Mouse (Mus musculus) forelimb bud, embryonic 11.5 days (tissue): ENCODE measurements around the gene Ush2a.

Experiments
- DNase-seq: peaks from one replicate; pipeline ENCODE4 v3.0.0-alpha.2; 2012; ENCODE audit warnings: low read depth, low spot score

The Ush2a gene

GRCm38 (mm10) chr1:188878531-188879055, 616.8 kb downstream of the Ush2a start:
- DNase-seq: no peak

DNA sequence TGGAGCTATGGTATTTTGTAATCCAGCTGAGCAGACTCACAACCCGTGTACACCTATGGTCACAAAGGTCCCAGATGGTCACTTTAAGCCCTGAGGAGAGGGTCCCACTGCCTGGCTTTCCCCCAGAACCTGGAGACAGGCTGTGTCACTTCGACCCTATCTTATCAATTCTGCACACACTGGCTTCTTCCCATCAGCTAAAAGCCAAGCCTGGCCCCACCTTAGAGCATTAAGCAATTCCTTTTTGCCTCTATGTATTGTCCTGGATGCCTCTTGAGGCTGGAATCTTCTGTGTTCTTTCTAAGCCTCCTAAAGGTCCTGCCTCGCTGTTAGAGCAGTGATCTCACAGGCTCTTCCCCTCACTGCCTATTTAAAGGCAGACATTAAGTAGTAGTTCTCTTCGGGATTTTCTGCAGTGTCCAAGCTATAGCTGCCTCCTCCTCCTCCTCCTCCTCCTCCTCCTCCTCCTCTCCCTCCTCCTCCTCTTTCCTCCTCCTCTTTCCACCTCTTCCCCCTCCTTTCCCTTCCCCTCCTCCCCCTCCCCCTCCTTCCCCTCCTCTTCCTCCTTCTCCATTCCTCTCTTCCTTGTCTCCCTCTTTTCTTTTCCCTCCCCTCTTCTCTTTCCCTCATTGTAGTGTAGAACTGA, 635.2 kb downstream of the Ush2a start:
- DNase-seq: no peak

GRCm38 (mm10) chr1:188904091-188904490, 642.3 kb downstream of the Ush2a start:
- DNase-seq: no peak

DNA sequence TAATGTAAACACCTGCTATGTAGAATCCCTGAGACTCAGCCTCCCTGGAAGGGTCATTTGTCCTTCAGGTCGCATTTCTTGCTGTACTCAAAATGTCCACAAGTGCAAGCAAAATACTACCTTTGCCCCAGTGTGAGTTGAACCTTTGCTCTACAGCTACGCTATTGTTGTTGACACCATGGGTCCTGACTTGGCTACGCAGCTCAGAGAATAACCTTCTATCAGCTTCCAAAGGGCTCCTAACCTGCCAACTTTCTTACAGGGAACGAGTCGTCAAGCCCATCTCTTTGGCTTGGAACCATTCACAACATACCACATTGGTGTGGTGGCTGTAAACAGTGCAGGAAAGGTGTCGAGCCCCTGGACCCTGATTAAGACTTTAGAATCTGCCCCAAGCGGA, 644.4 kb downstream of the Ush2a start:
- no peak for DNase-seq

DNA sequence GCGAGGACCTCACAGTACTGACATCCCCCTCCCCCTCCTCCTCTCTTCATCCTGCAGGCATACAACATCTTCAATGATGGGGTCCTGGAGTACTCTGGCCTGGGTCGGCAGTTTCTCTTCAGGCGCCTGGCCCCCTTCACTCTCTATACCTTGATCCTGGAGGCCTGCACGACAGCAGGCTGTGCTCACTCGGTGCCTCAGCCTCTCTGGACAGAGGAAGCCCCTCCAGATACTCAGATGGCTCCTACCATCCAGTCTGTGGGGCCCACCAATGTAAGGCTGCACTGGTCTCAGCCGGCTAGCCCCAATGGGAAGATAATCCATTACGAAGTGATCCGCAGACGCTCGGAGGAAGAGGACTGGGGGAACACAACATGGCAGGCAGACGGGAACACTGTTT, 648.8 kb downstream of the Ush2a start:
- no peak for DNase-seq

DNA sequence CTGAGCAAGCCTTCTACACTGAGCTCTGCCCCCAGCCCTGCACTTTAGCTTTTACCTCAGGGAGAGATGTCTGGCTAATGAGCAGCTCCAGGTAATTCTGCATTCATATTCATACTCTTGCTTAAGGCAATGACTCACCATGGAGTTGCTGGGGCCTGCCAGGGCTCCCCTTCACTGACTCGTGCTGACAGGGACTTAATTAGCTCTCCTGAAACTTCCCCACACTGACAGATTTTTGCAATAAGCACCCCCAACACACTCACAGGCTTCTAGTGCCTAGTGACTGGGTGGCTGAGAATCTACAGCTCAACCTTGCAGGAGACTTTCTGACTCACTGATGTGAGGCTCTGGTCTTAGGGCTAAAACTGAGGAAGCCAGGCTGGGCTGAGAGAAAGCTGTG, 658.1 kb downstream of the Ush2a start:
- no peak for DNase-seq

DNA sequence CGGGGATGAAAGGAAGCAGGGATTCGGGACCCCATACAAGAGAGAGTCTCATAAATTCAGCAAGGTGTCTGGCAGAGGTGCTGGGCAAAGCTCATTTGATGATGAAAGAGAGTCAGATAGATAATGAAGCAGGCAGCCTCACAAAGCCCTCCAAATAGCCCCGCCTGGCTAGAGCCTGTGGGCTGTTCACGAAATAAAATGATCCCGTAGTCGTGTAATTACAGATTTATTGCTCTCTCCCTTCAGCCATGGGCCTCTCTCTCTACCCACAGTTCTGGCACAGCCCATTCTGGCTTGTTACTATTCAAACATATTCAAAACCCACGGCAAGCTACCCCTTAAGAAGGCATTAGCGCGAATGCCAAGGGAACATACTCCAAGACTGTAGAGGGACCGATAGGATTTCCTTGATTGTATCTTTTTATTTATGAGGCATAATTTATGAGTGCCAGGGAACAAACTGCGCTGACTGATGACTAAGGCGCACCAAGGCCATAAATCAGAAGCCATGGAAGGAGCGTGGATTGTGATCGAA, 675.5 kb downstream of the Ush2a start:
- DNase-seq: no peak

DNA sequence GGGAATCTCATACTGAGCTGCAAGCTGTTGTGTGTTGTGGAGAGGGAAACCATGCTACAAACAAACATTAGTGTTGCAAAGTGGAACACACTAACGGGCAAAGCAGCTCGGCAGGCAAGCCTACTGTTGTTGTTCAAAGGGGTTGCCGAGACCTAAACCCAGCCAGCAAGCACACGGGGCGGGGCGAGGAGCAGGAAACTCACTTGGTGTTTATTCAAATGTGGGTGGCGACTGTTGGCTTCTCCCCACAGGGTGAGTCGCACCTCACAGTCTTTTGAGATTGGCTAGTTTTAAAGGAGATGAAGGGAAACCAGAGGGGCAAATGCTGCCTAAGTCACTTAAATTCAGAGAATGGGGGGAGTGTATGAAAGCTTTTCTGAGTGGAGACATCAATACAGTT, 683.5 kb downstream of the Ush2a start:
- DNase-seq: no peak

GRCm38 (mm10) chr1:188946849-188947248, 685.0 kb downstream of the Ush2a start:
- no peak for DNase-seq

DNA sequence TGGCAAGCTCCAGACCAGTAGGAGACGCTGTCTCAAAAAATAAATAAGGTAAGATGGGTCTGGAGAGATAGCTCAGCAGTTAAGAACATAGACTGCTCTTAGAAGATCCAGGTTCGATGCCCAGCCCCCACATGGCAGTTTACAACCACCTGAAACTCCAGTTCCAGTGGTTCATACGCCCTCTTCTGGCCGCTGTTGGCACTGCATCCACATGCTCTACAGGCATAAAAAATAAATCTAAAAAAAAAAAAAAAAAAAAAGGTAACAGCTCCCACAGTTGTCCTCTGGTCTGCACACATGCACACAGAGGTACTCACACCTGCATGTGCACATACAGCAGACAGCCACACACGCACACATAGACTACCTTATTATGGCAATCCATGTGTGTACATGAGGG, 686.0 kb downstream of the Ush2a start:
- no peak for DNase-seq

GRCm38 (mm10) chr1:188948276-188948675, 686.5 kb downstream of the Ush2a start:
- DNase-seq: no peak

DNA sequence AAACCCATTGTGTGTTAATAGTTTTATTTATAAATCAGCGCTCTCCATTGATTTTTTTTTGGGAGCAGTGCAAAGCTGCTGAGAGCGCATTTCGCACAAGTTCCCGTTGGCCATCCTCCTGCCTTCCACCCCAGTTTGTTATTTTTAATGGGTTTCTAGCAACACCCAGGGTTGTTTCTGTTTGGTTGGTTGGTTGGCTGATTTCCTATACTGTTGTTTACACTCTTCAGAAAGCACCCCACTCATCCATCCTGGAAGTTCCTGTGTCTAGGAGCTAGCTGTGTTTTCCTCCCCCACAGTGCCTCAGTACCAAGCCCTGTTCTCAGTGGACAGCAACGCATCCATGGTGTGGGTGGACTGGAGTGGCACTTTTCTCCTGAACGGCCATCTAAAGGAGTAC, 689.3 kb downstream of the Ush2a start:
- DNase-seq: no peak

- no peak for DNase-seq
These were observed 690.7 kb downstream of the Ush2a start for GRCm38 (mm10) chr1:188952501-188952900.

DNA sequence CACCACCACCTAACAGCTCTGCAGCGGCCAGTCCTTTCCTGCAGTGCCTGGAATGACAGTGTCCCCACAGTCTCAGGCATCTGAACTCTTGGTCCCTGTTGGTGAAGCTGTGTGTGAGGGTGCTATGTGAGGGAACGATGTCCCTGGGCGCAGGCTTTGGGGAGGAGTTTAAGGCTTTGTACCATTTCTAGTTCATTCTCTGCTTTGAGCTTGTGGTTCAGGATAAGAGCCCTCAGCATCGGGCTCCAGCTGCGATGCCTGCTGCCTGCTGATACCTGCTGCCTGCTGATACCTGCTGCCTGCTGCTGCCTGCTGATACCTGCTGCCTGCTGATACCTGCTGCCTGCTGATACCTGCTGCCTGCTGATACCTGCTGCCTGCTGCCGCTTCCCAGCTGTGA, 711.3 kb downstream of the Ush2a start:
- no peak for DNase-seq

- DNase-seq: no peak
These were observed 712.1 kb downstream of the Ush2a start for GRCm38 (mm10) chr1:188973926-188974325.

DNA sequence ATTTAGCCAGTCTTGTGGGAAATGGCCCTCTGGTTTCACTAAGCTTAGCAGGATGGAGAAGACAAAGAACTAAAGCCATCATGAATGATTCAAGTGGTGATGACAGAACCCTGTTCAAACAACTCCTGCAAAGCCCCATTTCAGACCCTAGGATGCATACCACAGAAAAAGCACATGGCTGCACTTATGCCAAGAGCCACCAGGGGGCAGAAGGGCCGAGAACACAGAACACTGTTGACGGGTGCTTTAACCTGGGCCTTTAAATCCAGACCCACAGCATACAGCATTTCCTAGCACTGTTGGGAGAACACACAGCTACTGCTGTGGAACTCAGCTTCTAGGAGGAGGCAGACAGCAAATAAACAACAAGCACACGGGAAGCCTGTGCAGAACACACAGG, 718.2 kb downstream of the Ush2a start:
- DNase-seq: peak; percentile 63

DNA sequence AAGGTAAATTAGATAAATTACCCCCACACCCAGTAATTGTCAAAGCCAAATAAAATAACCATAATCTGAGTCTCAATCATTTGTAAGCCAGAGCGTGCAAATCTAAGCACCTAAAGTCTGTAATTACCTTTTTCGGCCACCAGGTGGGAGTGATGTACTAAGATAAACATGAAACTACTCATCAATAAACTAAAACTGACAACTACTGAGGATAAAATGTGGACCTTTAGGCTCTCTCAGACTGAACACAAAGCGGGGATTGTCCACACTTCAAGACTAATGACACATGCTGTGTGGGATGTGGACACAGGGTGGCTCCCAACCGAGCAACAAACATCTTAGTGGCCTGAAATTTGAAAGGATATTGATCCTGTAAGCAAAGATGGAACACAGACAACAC, 731.4 kb downstream of the Ush2a start:
- DNase-seq: peak; percentile 44

GRCm38 (mm10) chr1:188997921-188998320, 736.1 kb downstream of the Ush2a start:
- no peak for DNase-seq

- DNase-seq: no peak
These were observed 738.2 kb downstream of the Ush2a start for GRCm38 (mm10) chr1:188999981-189000380.

- DNase-seq: no peak
These were observed 740.0 kb downstream of the Ush2a start for GRCm38 (mm10) chr1:189001815-189002214.

- no peak for DNase-seq
These were observed 743.0 kb downstream of the Ush2a start for GRCm38 (mm10) chr1:189004774-189005173.

DNA sequence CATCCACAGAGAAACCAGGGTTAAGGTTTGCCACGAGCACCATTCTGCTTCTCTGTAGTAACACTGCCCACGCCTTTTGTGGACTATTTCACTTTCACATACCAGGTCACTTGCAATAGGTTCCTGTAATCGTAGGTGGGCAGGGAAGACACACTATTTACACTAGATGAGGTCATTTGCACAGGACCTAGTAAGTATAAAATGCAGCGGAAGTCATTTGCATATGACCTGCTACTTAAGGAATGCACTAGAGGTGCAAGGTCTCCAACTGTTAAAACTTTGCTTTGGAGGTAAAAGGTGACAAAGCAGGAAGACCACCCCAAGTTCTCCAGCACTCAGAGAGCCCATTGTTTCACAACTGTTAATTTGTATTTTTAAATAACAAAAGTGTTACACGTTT, 744.4 kb downstream of the Ush2a start:
- no peak for DNase-seq

DNA sequence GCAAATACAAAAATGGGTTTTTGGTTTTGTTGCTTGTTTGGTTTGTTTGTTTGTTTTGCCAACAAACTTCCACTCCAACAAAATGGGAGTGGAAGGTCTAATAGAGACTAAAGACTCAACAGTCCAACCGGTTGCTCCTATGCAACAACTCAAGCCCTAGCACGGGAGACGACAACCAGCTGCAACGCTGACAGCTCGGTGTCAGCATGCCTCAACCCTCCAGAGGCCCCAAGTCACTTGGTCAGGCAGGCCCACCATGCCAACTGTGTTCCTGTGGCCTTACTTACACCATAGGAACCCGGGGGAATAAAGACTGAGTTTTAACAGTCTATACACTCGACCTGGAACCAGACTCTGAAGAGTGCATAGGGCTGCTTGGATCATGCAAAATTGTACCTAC, 745.0 kb downstream of the Ush2a start:
- no peak for DNase-seq
